Mouse (Mus musculus): ENCODE data around the gene Retreg1. TPM values are rescaled to one million over a fixed set of nuclear protein-coding genes. Genes with fewer than 3 reads are reported as not detected.

Gene Retreg1
- polyA plus RNA-seq, 1 experiment from 2014 or later, result 13.4 TPM

- no peak overlapping the region for H3K4me3 ChIP-seq (ENCODE audit: low read length)
- H3K4me1 ChIP-seq (ENCODE audit: control insufficient read depth, insufficient read depth, low read length), result no peaks in the 10 kb centered on the region
- no peaks in the 10 kb centered on the region for H3K9me3 ChIP-seq (ENCODE audit: control insufficient read depth, low read length)
- no peak for ATAC-seq
- H3K27me3 ChIP-seq (replicated peaks; ENCODE audit: control insufficient read depth, insufficient read depth, low read length), result no peaks in the 10 kb centered on the region
- no peaks in the 10 kb centered on the region for H3K36me3 ChIP-seq (ENCODE audit: control insufficient read depth, insufficient read depth, low read length)
- H3K9ac ChIP-seq (ENCODE audit: low read depth, low read length), result no peak overlapping the region
- WGBS, result 90% methylated on average over 7 of the region's 7 CpGs
- H3K4me2 ChIP-seq (ENCODE audit: low read depth, low read length), result no peak overlapping the region
- H3K27ac ChIP-seq (ENCODE audit: low read length), result no peak overlapping the region
Observed at GRCm38 (mm10) chr15:25871470-25871869, 28.5 kb downstream of the Retreg1 start.

GRCm38 (mm10) chr15:25872118-25872517 is 29.1 kb downstream of the Retreg1 start:
- Histone ChIP-seq H3K36me3 (ENCODE audit: control insufficient read depth, insufficient read depth, low read length) (no peaks in the 10 kb centered on the region), H3K9me3 (ENCODE audit: control insufficient read depth, low read length) (no peaks in the 10 kb centered on the region), H3K4me3 (ENCODE audit: low read length) (no peak overlapping the region), H3K27ac (ENCODE audit: low read length) (no peak overlapping the region), H3K9ac (ENCODE audit: low read depth, low read length) (no peak overlapping the region), H3K4me2 (ENCODE audit: low read depth, low read length) (no peak overlapping the region), H3K27me3 (replicated peaks; ENCODE audit: control insufficient read depth, insufficient read depth, low read length) (no peaks in the 10 kb centered on the region), H3K4me1 (ENCODE audit: control insufficient read depth, insufficient read depth, low read length) (no peaks in the 10 kb centered on the region)
- 0 out of 2 replicates have a peak, but pooled peaks have one; percentile 38 for ATAC-seq
- 66% methylated on average over 9 of the region's 9 CpGs for WGBS

GRCm38 (mm10) chr15:25872657-25873056 is 29.7 kb downstream of the Retreg1 start:
- Histone ChIP-seq H3K27me3 (replicated peaks; ENCODE audit: control insufficient read depth, insufficient read depth, low read length) (no peaks in the 10 kb centered on the region), H3K4me2 (ENCODE audit: low read depth, low read length) (no peak overlapping the region), H3K4me1 (ENCODE audit: control insufficient read depth, insufficient read depth, low read length) (no peaks in the 10 kb centered on the region), H3K4me3 (ENCODE audit: low read length) (no peak overlapping the region), H3K36me3 (ENCODE audit: control insufficient read depth, insufficient read depth, low read length) (no peaks in the 10 kb centered on the region), H3K9ac (ENCODE audit: low read depth, low read length) (no peak overlapping the region), H3K9me3 (ENCODE audit: control insufficient read depth, low read length) (no peaks in the 10 kb centered on the region), H3K27ac (ENCODE audit: low read length) (no peak overlapping the region)
- no peak for ATAC-seq
- 86% methylated on average over 9 of the region's 9 CpGs for WGBS

GRCm38 (mm10) chr15:25873536-25873935 is 30.6 kb downstream of the Retreg1 start:
- no peaks in the 10 kb centered on the region for H3K36me3 ChIP-seq (ENCODE audit: control insufficient read depth, insufficient read depth, low read length)
- no peaks in the 10 kb centered on the region for H3K4me1 ChIP-seq (ENCODE audit: control insufficient read depth, insufficient read depth, low read length)
- no peaks in the 10 kb centered on the region for H3K27me3 ChIP-seq (replicated peaks; ENCODE audit: control insufficient read depth, insufficient read depth, low read length)
- H3K9me3 ChIP-seq (ENCODE audit: control insufficient read depth, low read length), result no peaks in the 10 kb centered on the region
- WGBS, result 75% methylated on average over 1 of the region's 1 CpGs
- no peak for ATAC-seq
- no peak overlapping the region for H3K4me2 ChIP-seq (ENCODE audit: low read depth, low read length)
- H3K4me3 ChIP-seq (ENCODE audit: low read length), result no peak overlapping the region
- H3K9ac ChIP-seq (ENCODE audit: low read depth, low read length), result no peak overlapping the region
- H3K27ac ChIP-seq (ENCODE audit: low read length), result no peak overlapping the region

GRCm38 (mm10) chr15:25876601-25877161 is 33.7 kb downstream of the Retreg1 start:
- H3K4me3 ChIP-seq (ENCODE audit: low read length), result no peak overlapping the region
- WGBS, result 46% methylated on average over 15 of the region's 15 CpGs
- no peak overlapping the region for H3K4me2 ChIP-seq (ENCODE audit: low read depth, low read length)
- no peaks in the 10 kb centered on the region for H3K4me1 ChIP-seq (ENCODE audit: control insufficient read depth, insufficient read depth, low read length)
- H3K9me3 ChIP-seq (ENCODE audit: control insufficient read depth, low read length), result no peaks in the 10 kb centered on the region
- no peaks in the 10 kb centered on the region for H3K27me3 ChIP-seq (replicated peaks; ENCODE audit: control insufficient read depth, insufficient read depth, low read length)
- no peaks in the 10 kb centered on the region for H3K36me3 ChIP-seq (ENCODE audit: control insufficient read depth, insufficient read depth, low read length)
- no peak overlapping the region for H3K9ac ChIP-seq (ENCODE audit: low read depth, low read length)
- no peak for ATAC-seq
- no peak overlapping the region for H3K27ac ChIP-seq (ENCODE audit: low read length)

- H3K4me1 ChIP-seq (ENCODE audit: control insufficient read depth, insufficient read depth, low read length), result no peaks in the 10 kb centered on the region
- no peaks in the 10 kb centered on the region for H3K27me3 ChIP-seq (replicated peaks; ENCODE audit: control insufficient read depth, insufficient read depth, low read length)
- H3K9me3 ChIP-seq (ENCODE audit: control insufficient read depth, low read length), result no peaks in the 10 kb centered on the region
- H3K27ac ChIP-seq (ENCODE audit: low read length), result no peak overlapping the region
- WGBS, result 63% methylated on average over 7 of the region's 7 CpGs
- H3K9ac ChIP-seq (ENCODE audit: low read depth, low read length), result no peak overlapping the region
- no peak for ATAC-seq
- no peak overlapping the region for H3K4me3 ChIP-seq (ENCODE audit: low read length)
- H3K4me2 ChIP-seq (ENCODE audit: low read depth, low read length), result no peak overlapping the region
- no peaks in the 10 kb centered on the region for H3K36me3 ChIP-seq (ENCODE audit: control insufficient read depth, insufficient read depth, low read length)
Observed at GRCm38 (mm10) chr15:25877798-25878197, 34.8 kb downstream of the Retreg1 start.

- Histone ChIP-seq H3K9me3 (ENCODE audit: control insufficient read depth, low read length) (no peaks in the 10 kb centered on the region), H3K4me3 (ENCODE audit: low read length) (no peak overlapping the region), H3K27me3 (replicated peaks; ENCODE audit: control insufficient read depth, insufficient read depth, low read length) (no peaks in the 10 kb centered on the region), H3K4me2 (ENCODE audit: low read depth, low read length) (no peak overlapping the region), H3K36me3 (ENCODE audit: control insufficient read depth, insufficient read depth, low read length) (no peaks in the 10 kb centered on the region), H3K9ac (ENCODE audit: low read depth, low read length) (no peak overlapping the region), H3K4me1 (ENCODE audit: control insufficient read depth, insufficient read depth, low read length) (no peaks in the 10 kb centered on the region), H3K27ac (ENCODE audit: low read length) (no peak overlapping the region)
- ATAC-seq, result no peak
- 68% methylated on average over 6 of the region's 6 CpGs for WGBS
Observed at GRCm38 (mm10) chr15:25879229-25879628, 36.2 kb downstream of the Retreg1 start.

- H3K4me3 ChIP-seq (ENCODE audit: low read length), result no peak overlapping the region
- no peak overlapping the region for H3K9ac ChIP-seq (ENCODE audit: low read depth, low read length)
- H3K27me3 ChIP-seq (replicated peaks; ENCODE audit: control insufficient read depth, insufficient read depth, low read length), result no peaks in the 10 kb centered on the region
- ATAC-seq, result no peak
- H3K4me2 ChIP-seq (ENCODE audit: low read depth, low read length), result no peak overlapping the region
- no peaks in the 10 kb centered on the region for H3K4me1 ChIP-seq (ENCODE audit: control insufficient read depth, insufficient read depth, low read length)
- no peaks in the 10 kb centered on the region for H3K9me3 ChIP-seq (ENCODE audit: control insufficient read depth, low read length)
- no peaks in the 10 kb centered on the region for H3K36me3 ChIP-seq (ENCODE audit: control insufficient read depth, insufficient read depth, low read length)
- 79% methylated on average over 5 of the region's 5 CpGs for WGBS
- H3K27ac ChIP-seq (ENCODE audit: low read length), result no peak overlapping the region
Observed at GRCm38 (mm10) chr15:25880192-25880591, 37.2 kb downstream of the Retreg1 start.

GRCm38 (mm10) chr15:25882002-25882401 is 39.0 kb downstream of the Retreg1 start:
- Histone ChIP-seq H3K4me3 (ENCODE audit: low read length) (no peak overlapping the region), H3K4me2 (ENCODE audit: low read depth, low read length) (no peak overlapping the region), H3K4me1 (ENCODE audit: control insufficient read depth, insufficient read depth, low read length) (no peaks in the 10 kb centered on the region), H3K27me3 (replicated peaks; ENCODE audit: control insufficient read depth, insufficient read depth, low read length) (no peaks in the 10 kb centered on the region), H3K9ac (ENCODE audit: low read depth, low read length) (no peak overlapping the region), H3K36me3 (ENCODE audit: control insufficient read depth, insufficient read depth, low read length) (no peaks in the 10 kb centered on the region), H3K9me3 (ENCODE audit: control insufficient read depth, low read length) (no peaks in the 10 kb centered on the region), H3K27ac (ENCODE audit: low read length) (no peak overlapping the region)
- no peak for ATAC-seq
- 68% methylated on average over 4 of the region's 4 CpGs for WGBS

- WGBS, result 81% methylated on average over 14 of the region's 14 CpGs
- no peak overlapping the region for H3K4me2 ChIP-seq (ENCODE audit: low read depth, low read length)
Observed at GRCm38 (mm10) chr15:25884416-25884958, 41.5 kb downstream of the Retreg1 start.

More at GRCm38 (mm10) chr15:25884416-25884958, 41.5 kb downstream of the Retreg1 start:
- Histone ChIP-seq H3K27ac (ENCODE audit: low read length) (no peak overlapping the region), H3K36me3 (ENCODE audit: control insufficient read depth, insufficient read depth, low read length) (no peaks in the 10 kb centered on the region), H3K9me3 (ENCODE audit: control insufficient read depth, low read length) (no peaks in the 10 kb centered on the region), H3K4me3 (ENCODE audit: low read length) (no peak overlapping the region), H3K27me3 (replicated peaks; ENCODE audit: control insufficient read depth, insufficient read depth, low read length) (no peaks in the 10 kb centered on the region), H3K4me1 (ENCODE audit: control insufficient read depth, insufficient read depth, low read length) (no peaks in the 10 kb centered on the region), H3K9ac (ENCODE audit: low read depth, low read length) (no peak overlapping the region)
- no peak for ATAC-seq
